Mouse (Mus musculus): ENCODE data around the gene D230025D16Rik. TPM values are rescaled to one million over a fixed set of nuclear protein-coding genes. Genes with fewer than 3 reads are reported as not detected.
"Not testable (repeated sequence)": the region's sequence is repeated elsewhere in the genome, so short reads cannot be mapped to it uniquely, and the experiment has no call there.

Gene D230025D16Rik
- polyA plus RNA-seq, 1 experiment from 2014 or later, result 35.7 TPM

DNA sequence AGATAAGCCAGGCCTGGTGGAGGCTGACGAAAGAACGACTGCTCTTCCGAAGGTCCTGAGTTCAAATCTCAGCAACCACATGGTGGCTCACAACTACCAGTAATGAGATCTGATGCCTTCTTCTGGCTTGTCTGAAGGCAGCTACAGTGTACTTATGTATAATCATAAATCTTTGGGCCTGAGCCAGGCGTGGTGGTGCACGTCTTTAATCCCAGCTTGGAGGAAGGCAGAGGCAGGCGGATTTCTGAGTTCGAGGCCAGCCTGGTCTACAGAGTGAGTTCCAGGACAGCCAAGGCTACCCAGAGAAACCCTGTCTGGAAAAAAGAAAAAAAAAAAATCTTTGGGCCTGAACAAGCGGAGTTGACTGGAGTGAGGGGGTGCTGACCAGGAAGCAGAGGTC is 66.4 kb downstream of the D230025D16Rik start:
- H3K4me3 ChIP-seq (ENCODE audit: low read depth, low read length); H3K27me3 ChIP-seq (ENCODE audit: control insufficient read depth, insufficient read depth, low read length); H3K36me3 ChIP-seq (ENCODE audit: control insufficient read depth, insufficient read depth, low read length); H3K27ac ChIP-seq (ENCODE audit: low read depth, low read length); H3K9me3 ChIP-seq (ENCODE audit: control insufficient read depth, low read length); H3K4me2 ChIP-seq (ENCODE audit: low read depth, low read length); ATAC-seq (ENCODE audit: low read depth); H3K9ac ChIP-seq (replicated peaks; ENCODE audit: low read depth, low read length): not testable (repeated sequence)
- 85% methylated on average over 8 of the region's 8 CpGs for WGBS
- H3K4me1 ChIP-seq (ENCODE audit: control insufficient read depth, insufficient read depth, low read length), result peaks cover 23% of the 10 kb centered on the region

DNA sequence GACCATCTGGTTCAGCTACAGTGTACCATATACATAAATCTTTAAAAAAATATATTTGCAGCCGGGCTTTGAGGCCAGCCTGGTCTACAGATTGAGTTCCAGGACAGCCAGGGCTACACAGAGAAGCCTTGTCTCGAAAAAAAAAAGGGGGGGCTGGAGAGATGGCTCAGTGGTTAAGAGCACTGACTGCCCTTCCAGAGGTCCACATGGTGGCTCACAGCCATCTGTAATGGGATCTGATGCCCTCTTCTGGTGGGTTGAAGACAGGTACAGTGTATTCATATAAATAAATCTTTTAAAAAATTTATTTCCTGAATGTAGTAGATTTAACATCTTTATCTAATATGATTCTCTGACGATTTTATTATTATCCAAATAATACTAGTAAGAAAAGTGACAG is 66.9 kb downstream of the D230025D16Rik start:
- not testable (repeated sequence) for H3K27me3 ChIP-seq (ENCODE audit: control insufficient read depth, insufficient read depth, low read length); ATAC-seq (ENCODE audit: low read depth); H3K9me3 ChIP-seq (ENCODE audit: control insufficient read depth, low read length); H3K9ac ChIP-seq (replicated peaks; ENCODE audit: low read depth, low read length); H3K4me2 ChIP-seq (ENCODE audit: low read depth, low read length); H3K36me3 ChIP-seq (ENCODE audit: control insufficient read depth, insufficient read depth, low read length); H3K27ac ChIP-seq (ENCODE audit: low read depth, low read length); H3K4me3 ChIP-seq (ENCODE audit: low read depth, low read length)
- 75% methylated on average over 3 of the region's 3 CpGs for WGBS
- H3K4me1 ChIP-seq (ENCODE audit: control insufficient read depth, insufficient read depth, low read length), result peaks cover 21% of the 10 kb centered on the region

DNA sequence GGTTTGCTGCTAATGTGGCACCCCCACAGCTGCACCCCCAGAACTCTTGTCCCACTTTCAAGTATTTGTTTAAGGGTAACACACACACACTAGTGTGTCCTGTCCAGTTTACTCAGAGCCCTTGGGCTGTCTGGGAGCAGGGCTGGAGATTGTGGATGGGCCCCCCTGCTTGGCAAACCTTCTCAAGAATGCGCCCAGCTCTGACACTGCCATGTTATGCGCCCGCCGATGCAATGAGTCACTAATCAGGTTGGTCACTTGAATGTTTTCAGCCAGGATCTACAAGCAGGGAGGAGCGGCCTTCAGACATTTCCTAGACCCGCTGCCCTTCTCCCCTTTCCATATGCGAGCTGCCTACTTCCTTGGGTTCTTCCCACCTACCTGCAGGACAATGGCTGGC is 67.5 kb downstream of the D230025D16Rik start:
- H3K36me3 ChIP-seq (ENCODE audit: control insufficient read depth, insufficient read depth, low read length), result no peaks in the 10 kb centered on the region
- H3K4me3 ChIP-seq (ENCODE audit: low read depth, low read length), result no peak overlapping the region
- ATAC-seq (ENCODE audit: low read depth), result no peak
- H3K4me2 ChIP-seq (ENCODE audit: low read depth, low read length), result no peak overlapping the region
- H3K27ac ChIP-seq (ENCODE audit: low read depth, low read length), result no peak overlapping the region
- no peaks in the 10 kb centered on the region for H3K9me3 ChIP-seq (ENCODE audit: control insufficient read depth, low read length)
- no peaks in the 10 kb centered on the region for H3K27me3 ChIP-seq (ENCODE audit: control insufficient read depth, insufficient read depth, low read length)
- peaks cover 14% of the 10 kb centered on the region for H3K4me1 ChIP-seq (ENCODE audit: control insufficient read depth, insufficient read depth, low read length)
- 88% methylated on average over 7 of the region's 7 CpGs for WGBS
- H3K9ac ChIP-seq (replicated peaks; ENCODE audit: low read depth, low read length), result no peak overlapping the region

DNA sequence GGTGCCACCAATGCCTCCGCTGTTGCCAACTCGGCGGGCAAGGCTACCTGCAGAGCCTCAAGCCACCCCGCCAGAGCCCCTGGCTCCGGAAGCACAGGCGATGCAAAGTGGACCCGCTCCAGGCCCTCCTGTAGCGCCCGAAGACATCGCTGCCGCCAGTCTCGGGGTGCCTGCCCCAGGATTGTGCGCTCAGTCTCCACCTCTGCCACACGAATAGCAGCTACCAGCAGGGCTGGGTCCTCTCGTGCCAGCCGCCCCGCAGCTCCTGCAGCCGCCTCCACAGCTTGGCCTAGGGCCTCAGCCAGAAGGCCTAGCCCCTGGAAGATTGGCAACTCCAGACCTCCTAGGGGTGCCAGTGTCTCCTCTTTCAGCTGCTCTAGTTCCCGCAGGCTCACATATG is 68.5 kb downstream of the D230025D16Rik start:
- Histone ChIP-seq H3K27ac (ENCODE audit: low read depth, low read length) (no peak overlapping the region), H3K4me1 (ENCODE audit: control insufficient read depth, insufficient read depth, low read length) (peaks cover 17% of the 10 kb centered on the region), H3K4me3 (ENCODE audit: low read depth, low read length) (no peak overlapping the region), H3K4me2 (ENCODE audit: low read depth, low read length) (no peak overlapping the region), H3K27me3 (ENCODE audit: control insufficient read depth, insufficient read depth, low read length) (no peaks in the 10 kb centered on the region), H3K36me3 (ENCODE audit: control insufficient read depth, insufficient read depth, low read length) (no peaks in the 10 kb centered on the region), H3K9me3 (ENCODE audit: control insufficient read depth, low read length) (no peaks in the 10 kb centered on the region), H3K9ac (replicated peaks; ENCODE audit: low read depth, low read length) (no peak overlapping the region)
- ATAC-seq (ENCODE audit: low read depth), result no peak
- 76% methylated on average over 19 of the region's 19 CpGs for WGBS

DNA sequence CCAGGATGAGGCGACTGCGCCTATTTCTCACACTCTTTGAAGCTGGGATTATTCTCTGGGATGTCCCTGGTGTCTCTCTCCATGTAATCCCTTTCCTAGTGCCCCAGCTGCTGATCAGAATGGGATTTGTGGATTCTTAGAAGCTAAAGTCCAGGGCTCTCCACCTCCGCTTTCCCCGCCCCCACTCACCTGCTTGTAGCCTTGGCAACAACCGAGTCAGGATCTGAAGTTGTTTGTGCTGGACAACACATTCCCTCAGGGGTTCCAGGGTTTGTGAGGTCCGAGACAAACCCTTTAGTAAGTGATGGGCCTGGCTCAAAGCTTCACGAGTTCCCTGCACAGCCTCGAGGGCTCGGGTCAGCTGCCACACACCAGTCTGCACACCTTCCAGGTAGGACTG is 69.8 kb downstream of the D230025D16Rik start:
- no peaks in the 10 kb centered on the region for H3K9me3 ChIP-seq (ENCODE audit: control insufficient read depth, low read length)
- H3K36me3 ChIP-seq (ENCODE audit: control insufficient read depth, insufficient read depth, low read length), result peaks cover 2% of the 10 kb centered on the region; the same call in 1 of the 2 replicates
- H3K4me3 ChIP-seq (ENCODE audit: low read depth, low read length), result no peak overlapping the region
- H3K9ac ChIP-seq (replicated peaks; ENCODE audit: low read depth, low read length), result no peak overlapping the region
- no peaks in the 10 kb centered on the region for H3K27me3 ChIP-seq (ENCODE audit: control insufficient read depth, insufficient read depth, low read length)
- H3K4me1 ChIP-seq (ENCODE audit: control insufficient read depth, insufficient read depth, low read length), result peaks cover 22% of the 10 kb centered on the region
- no peak overlapping the region for H3K27ac ChIP-seq (ENCODE audit: low read depth, low read length)
- no peak for ATAC-seq (ENCODE audit: low read depth)
- 76% methylated on average over 9 of the region's 9 CpGs for WGBS
- H3K4me2 ChIP-seq (ENCODE audit: low read depth, low read length), result peak overlapping the region; percentile 27; the same call in 1 of the 2 replicates

DNA sequence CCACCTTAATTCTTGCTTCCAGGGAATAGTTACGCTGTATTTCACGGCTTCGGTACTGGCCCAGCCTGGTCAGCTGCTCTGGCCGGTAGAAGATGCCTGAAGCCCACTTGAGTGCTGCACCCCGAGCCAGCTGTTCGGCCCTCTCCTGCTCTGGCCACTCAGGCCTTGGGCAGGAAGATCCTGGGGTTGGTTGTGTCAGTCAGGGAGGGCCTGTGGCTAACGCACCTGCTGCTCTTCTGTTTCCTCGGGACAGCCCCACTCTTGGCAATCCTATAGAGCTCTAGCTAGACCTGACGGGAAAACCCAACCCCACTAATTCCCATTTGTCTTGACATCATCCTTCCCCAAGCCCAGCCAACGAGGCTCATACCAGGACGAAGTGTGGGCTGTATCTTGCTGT is 70.3 kb downstream of the D230025D16Rik start:
- 80% methylated on average over 11 of the region's 11 CpGs for WGBS
- H3K27ac ChIP-seq (ENCODE audit: low read depth, low read length), result no peak overlapping the region
- H3K4me2 ChIP-seq (ENCODE audit: low read depth, low read length), result peak overlapping the region; percentile 27; the same call in 1 of the 2 replicates
- no peak overlapping the region for H3K9ac ChIP-seq (replicated peaks; ENCODE audit: low read depth, low read length)
- H3K9me3 ChIP-seq (ENCODE audit: control insufficient read depth, low read length), result no peaks in the 10 kb centered on the region
- H3K36me3 ChIP-seq (ENCODE audit: control insufficient read depth, insufficient read depth, low read length), result peaks cover 7% of the 10 kb centered on the region
- no peak overlapping the region; the same call in 1 of the 2 replicates for H3K4me3 ChIP-seq (ENCODE audit: low read depth, low read length)
- H3K27me3 ChIP-seq (ENCODE audit: control insufficient read depth, insufficient read depth, low read length), result no peaks in the 10 kb centered on the region
- no peak for ATAC-seq (ENCODE audit: low read depth)
- peaks cover 17% of the 10 kb centered on the region for H3K4me1 ChIP-seq (ENCODE audit: control insufficient read depth, insufficient read depth, low read length)

DNA sequence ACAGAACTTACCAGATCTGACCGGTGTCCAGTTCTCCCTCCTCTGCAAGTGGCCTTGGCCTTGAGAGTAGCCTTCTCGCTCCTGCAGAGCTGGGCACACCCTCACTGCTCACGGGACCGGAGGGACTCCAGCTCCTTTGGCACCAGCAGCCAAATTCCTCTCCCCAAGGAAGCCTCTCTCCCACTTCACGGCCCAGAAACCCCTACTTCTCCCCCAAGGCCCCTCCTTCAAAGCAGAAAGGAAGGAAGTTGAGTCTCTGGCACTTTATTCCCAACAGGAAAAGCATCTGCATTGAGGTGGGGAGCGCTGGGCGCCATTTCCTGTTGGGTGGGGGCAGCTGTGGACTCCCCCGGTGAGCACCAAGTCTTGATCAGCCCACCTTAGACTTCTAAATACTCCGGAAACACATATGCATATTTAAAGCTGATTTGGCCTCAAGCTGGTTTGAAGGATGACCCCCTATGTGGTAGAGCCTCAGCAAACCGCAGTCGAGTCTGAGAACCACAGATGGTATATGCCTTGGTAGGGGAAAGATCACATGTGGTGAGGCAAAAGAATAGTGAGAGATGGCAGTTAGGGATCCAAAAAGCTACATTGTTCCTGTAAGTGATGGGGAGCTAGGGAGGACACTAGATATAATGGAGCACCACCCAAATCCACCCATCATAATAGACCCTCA is 71.1 kb downstream of the D230025D16Rik start, which contains the start of gene Exoc3l:
Exoc3l (minus strand) TSS at position 207 of the 679 bp plus-strand sequence.
- Histone ChIP-seq H3K27ac (ENCODE audit: low read depth, low read length) (no peak within 1 kb of the TSS), H3K4me1 (ENCODE audit: control insufficient read depth, insufficient read depth, low read length) (peaks cover 11% of the 10 kb centered on the region), H3K4me2 (ENCODE audit: low read depth, low read length) (peak within 1 kb of the TSS; percentile 98), H3K4me3 (ENCODE audit: low read depth, low read length) (no peak within 1 kb of the TSS; the same call in 1 of the 2 replicates), H3K27me3 (ENCODE audit: control insufficient read depth, insufficient read depth, low read length) (no peaks in the 10 kb centered on the region), H3K9me3 (ENCODE audit: control insufficient read depth, low read length) (no peaks in the 10 kb centered on the region), H3K9ac (replicated peaks; ENCODE audit: low read depth, low read length) (no peak within 1 kb of the TSS), H3K36me3 (ENCODE audit: control insufficient read depth, insufficient read depth, low read length) (peaks cover 11% of the 10 kb centered on the region)
- no peak for ATAC-seq (ENCODE audit: low read depth)
- WGBS, result 62% methylated on average over 11 of the region's 11 CpGs

DNA sequence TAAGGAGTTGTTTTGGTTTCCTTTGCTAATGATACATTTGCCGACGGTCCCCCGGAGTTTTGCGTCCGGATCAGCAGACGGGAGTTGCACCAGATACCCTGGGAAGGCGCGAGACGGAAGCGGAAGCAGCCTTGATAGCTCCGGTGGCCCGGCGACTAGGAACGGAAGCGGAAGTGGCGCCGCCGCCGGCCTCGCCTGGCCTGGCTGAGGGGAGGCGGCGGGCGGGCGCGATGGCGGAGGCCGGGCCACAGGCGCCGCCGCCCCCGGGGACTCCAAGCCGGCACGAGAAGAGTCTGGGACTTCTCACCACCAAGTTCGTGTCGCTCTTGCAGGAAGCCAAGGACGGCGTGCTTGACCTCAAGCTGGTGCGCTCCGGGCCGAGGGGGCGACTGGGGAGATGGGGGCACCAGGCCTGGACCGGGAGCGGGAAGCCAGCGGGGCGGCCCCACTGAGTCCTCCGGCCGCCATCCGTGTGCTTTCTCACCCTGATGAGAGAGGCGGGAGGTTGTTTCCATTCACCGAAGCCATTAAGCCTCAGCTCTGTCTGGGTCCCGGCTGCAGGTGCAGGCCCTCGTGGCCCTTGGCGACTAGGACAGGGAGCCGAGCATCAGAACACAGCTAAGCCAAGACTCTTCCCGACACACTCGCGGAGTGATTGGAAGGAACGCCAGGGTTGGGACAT is 72.7 kb downstream of the D230025D16Rik start, which contains the start of gene E2f4:
E2f4 (plus strand) TSS at position 153 of the 682 bp plus-strand sequence.
- Histone ChIP-seq H3K4me2 (ENCODE audit: low read depth, low read length) (peak within 1 kb of the TSS; percentile 98), H3K4me3 (ENCODE audit: low read depth, low read length) (peak within 1 kb of the TSS; percentile 95), H3K9me3 (ENCODE audit: control insufficient read depth, low read length) (no peaks in the 10 kb centered on the region), H3K9ac (replicated peaks; ENCODE audit: low read depth, low read length) (peak within 1 kb of the TSS; percentile 87), H3K27ac (ENCODE audit: low read depth, low read length) (peak within 1 kb of the TSS; percentile 44), H3K4me1 (ENCODE audit: control insufficient read depth, insufficient read depth, low read length) (peaks cover 11% of the 10 kb centered on the region), H3K27me3 (ENCODE audit: control insufficient read depth, insufficient read depth, low read length) (no peaks in the 10 kb centered on the region), H3K36me3 (ENCODE audit: control insufficient read depth, insufficient read depth, low read length) (peaks cover 24% of the 10 kb centered on the region)
- peak; percentile 90 for ATAC-seq (ENCODE audit: low read depth)
- WGBS, result under 1% methylated on average over 58 of the region's 58 CpGs

All from neural tube, embryonic 14.5 days (tissue).